Mouse (Mus musculus) brain, embryonic 14.5 days (tissue): Measurements from ENCODE around the gene Gemin6.

Experiments used
- CTCF ChIP-seq: fragments of 200-500 bp; IDR thresholded peaks from 2 replicates; pipeline ENCODE4 v1.5.1; 2012; ENCODE audit warnings: inconsistent platforms, mild to moderate bottlenecking, moderate library complexity, borderline replicate concordance; ENCODE audit not compliant: insufficient read depth, insufficient read length; ENCODE audit errors: extremely low read depth
- POLR2A ChIP-seq: fragments of 200-500 bp; IDR thresholded peaks from 2 replicates; pipeline ENCODE4 v1.6.1; 2012; ENCODE audit warnings: mild to moderate bottlenecking, inconsistent platforms, borderline replicate concordance; ENCODE audit not compliant: poor library complexity, insufficient read depth, insufficient read length, severe bottlenecking; ENCODE audit errors: extremely low read depth

DNA sequence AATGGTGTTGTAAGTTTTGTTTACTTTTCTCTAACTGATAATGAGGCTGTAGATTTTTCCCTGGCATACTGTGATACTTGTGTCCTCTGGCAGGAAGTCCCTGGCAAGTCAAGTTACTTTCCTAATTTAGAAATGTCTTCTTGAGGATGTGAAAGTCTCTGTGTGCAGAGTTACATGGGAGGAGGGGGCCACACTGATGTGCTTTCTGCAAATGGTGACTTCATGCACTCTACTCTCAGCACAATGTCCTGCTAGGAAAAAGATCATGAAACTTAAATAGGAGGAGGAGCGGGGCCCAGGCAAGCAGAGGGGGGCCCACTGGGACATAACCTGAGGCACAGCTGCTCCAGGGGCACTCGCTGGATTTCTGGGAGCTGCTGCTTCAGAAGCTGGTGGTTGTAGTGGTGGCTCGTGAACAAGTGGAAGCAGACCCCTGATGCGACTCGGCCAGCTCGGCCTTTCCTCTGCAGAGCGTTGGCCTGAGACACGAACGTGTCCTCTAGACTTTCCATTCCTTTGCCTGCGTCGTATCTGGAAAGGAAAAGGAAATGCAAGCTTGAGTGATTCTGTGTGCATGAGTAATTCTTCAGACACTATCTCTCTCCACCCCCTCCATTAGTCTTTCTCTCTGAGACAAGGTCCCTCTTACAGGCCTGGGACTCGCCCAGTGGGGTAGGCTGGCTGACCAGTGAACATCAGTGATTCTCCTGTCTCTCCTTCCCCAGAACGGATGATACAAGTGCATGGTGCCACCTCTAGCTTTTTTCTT, 28.7 kb downstream of the Gemin6 start:
- no peak for TF ChIP-seq POLR2A
- no peak for TF ChIP-seq CTCF
